Mouse (Mus musculus) adipose tissue, adult 10 weeks (tissue): Measurements from ENCODE around the gene Cwc15. TPM values are rescaled to one million over a fixed set of nuclear protein-coding genes. Genes with fewer than 3 reads are reported as not detected.

Source experiments
- polyA plus RNA-seq: library from polyadenylated mRNA; stranded (reverse); fragments of 350-450 nt; fragmentation: Illumina TruSeq; extraction: RNeasy Lipid Tissue Mini Kit (QIAGEN cat#74804); gene quantifications from one replicate; pipeline ENCODE4 v1.2.3, GENCODE M21; 2014; ENCODE audit warnings: low read depth, low replicate concordance

Gene Cwc15
- 108 TPM for polyA plus RNA-seq

DNA sequence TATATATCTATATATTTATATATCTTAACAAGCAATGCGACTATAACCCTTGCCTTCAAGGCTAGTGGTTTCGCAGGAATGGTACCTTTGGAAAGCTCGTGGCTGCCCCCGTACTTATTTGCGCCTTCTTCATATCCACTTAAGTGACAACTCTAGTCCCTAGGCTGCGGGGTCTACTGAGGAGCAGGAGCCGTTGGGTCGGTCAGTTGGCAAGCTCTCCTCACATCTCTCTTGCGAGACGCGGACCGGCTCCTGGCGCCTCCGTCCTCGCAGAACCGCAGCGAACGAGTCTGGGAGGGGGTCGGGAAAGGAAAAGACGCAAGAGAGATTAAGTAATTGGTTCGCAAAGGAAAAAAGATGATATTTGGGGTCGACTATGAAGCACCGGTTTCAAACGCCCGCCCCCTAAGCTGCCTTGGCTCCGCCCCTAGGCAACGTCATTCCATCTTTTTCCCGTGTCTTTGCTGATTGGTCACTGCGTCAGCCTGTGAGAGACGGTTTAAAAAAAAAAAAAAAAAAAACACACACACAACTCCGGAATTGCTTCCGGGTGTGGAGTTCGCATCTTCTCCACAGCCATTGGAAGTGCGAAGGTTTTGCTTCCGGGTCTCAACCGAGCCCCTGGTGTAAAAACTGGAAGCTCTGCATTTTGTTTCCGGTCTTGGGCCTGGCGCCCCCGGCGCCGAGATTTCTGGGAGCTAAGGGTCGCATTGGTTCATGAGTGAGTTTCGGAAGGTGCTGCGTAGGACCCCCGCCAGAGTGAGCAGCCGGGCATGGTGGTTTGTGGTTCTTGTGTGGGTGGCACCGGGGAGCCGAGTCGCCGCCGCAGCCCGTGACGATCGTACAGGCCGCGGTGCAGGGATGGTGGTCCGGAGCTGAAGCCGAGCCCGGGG, at the start of gene Cwc15, which contains the start of gene Kdm4d:
Cwc15 (plus strand) TSS at position 595 of the 893 bp plus-strand sequence.
Kdm4d (minus strand) TSS at position 460 of the 893 bp plus-strand sequence.

Other genes starting within 250 kb of the Cwc15 start
- gene Sesn3, start 225.6 kb upstream of the Cwc15 start, polyA plus RNA-seq: 11.0 TPM
- 32.6 TPM for gene Endod1, start 119.1 kb upstream of the Cwc15 start, polyA plus RNA-seq
- gene Kdm4d, start 135 bp upstream of the Cwc15 start, polyA plus RNA-seq: 1.7 TPM
- gene Amotl1, start 144.4 kb downstream of the Cwc15 start, polyA plus RNA-seq: 39.6 TPM
- gene Piwil4, start 240.1 kb downstream of the Cwc15 start, polyA plus RNA-seq: 4.9 TPM